Mouse (Mus musculus) adrenal gland, postnatal 25 days (tissue): ENCODE measurements around the gene Mpzl3. TPM values are rescaled to one million over a fixed set of nuclear protein-coding genes. Genes with fewer than 3 reads are reported as not detected.

Experiments used
- DNase-seq: peaks from one replicate; pipeline ENCODE4 v3.0.0; 2021; ENCODE audit warnings: mixed read lengths
- total RNA-seq: library from RNA; stranded (reverse); gene quantifications from 2 replicates; pipeline ENCODE4 v1.2.3, GENCODE M21; 2021

The Mpzl3 gene
- total RNA-seq, 1 experiment from 2014 or later = 6.0 TPM

GRCm38 (mm10) chr9:45103211-45103979 is 48.4 kb downstream of the Mpzl3 start:
- DNase-seq = no peak

GRCm38 (mm10) chr9:45105596-45106374 is 50.8 kb downstream of the Mpzl3 start:
- DNase-seq = no peak

GRCm38 (mm10) chr9:45115706-45116105 is 60.7 kb downstream of the Mpzl3 start:
- DNase-seq = peak; percentile 46

- DNase-seq = no peak
These were observed 61.8 kb downstream of the Mpzl3 start for GRCm38 (mm10) chr9:45116819-45117218.

- DNase-seq = no peak
These were observed 62.9 kb downstream of the Mpzl3 start, which contains the start of gene Scn2b for GRCm38 (mm10) chr9:45117741-45118431. Scn2b (plus strand) TSS chr9:45117782.

GRCm38 (mm10) chr9:45118552-45118951 is 63.6 kb downstream of the Mpzl3 start:
- no peak for DNase-seq

- DNase-seq = no peak
These were observed 64.4 kb downstream of the Mpzl3 start for GRCm38 (mm10) chr9:45119316-45119953.

GRCm38 (mm10) chr9:45119954-45120530 is 65.1 kb downstream of the Mpzl3 start:
- DNase-seq = no peak

GRCm38 (mm10) chr9:45120567-45120966 is 65.6 kb downstream of the Mpzl3 start:
- DNase-seq = no peak

- no peak for DNase-seq
These were observed 66.0 kb downstream of the Mpzl3 start for GRCm38 (mm10) chr9:45121001-45121400.

GRCm38 (mm10) chr9:45121769-45122168 is 66.8 kb downstream of the Mpzl3 start:
- DNase-seq = peak; percentile 71

- DNase-seq = no peak
These were observed 67.3 kb downstream of the Mpzl3 start for GRCm38 (mm10) chr9:45122209-45122761.

- no peak for DNase-seq
These were observed 70.2 kb downstream of the Mpzl3 start for GRCm38 (mm10) chr9:45125211-45125610.

- no peak for DNase-seq
These were observed 72.0 kb downstream of the Mpzl3 start for GRCm38 (mm10) chr9:45126941-45127340.

Other genes with a start within 250 kb of the Mpzl3 start
- gene Kmt2a, start 173.9 kb upstream of the Mpzl3 start, total RNA-seq = 31.5 and 47.5 TPM in 2 replicates
- gene Atp5l, start 134.4 kb upstream of the Mpzl3 start, total RNA-seq = 383 and 529 TPM in 2 replicates
- 71.9 and 105 TPM in 2 replicates for gene Ube4a, start 89.6 kb upstream of the Mpzl3 start, total RNA-seq
- gene Cd3g, start 74.8 kb upstream of the Mpzl3 start, total RNA-seq = 0.52 TPM in 1 of 2 replicates, not detected in the other
- gene Cd3d, start 73.4 kb upstream of the Mpzl3 start, total RNA-seq = not detected in 2 replicates
- 0.46 TPM in 1 of 2 replicates, not detected in the other for gene Cd3e, start 45.6 kb upstream of the Mpzl3 start, total RNA-seq
- gene Mpzl2, start 15.4 kb upstream of the Mpzl3 start, total RNA-seq = 5.7 and 7.4 TPM in 2 replicates
- gene Jaml, start 24.0 kb downstream of the Mpzl3 start, total RNA-seq = 1.1 and 2.6 TPM in 2 replicates
- gene Scn2b, start 62.6 kb downstream of the Mpzl3 start, total RNA-seq = 9.4 and 11.0 TPM in 2 replicates
- gene Scn4b, start 83.2 kb downstream of the Mpzl3 start, total RNA-seq = 0.24 and 0.49 TPM in 2 replicates
- gene BC049352, start 126.8 kb downstream of the Mpzl3 start, total RNA-seq = not detected in 2 replicates
- not detected in 2 replicates for gene Tmprss4, start 148.9 kb downstream of the Mpzl3 start, total RNA-seq
- gene Il10ra, start 214.0 kb downstream of the Mpzl3 start, total RNA-seq = 1.6 and 1.9 TPM in 2 replicates